Mouse (Mus musculus): ENCODE results near the gene Sugp2. TPM values are rescaled to one million over a fixed set of nuclear protein-coding genes. Genes with fewer than 3 reads are reported as not detected.

Sugp2 gene
- 37.0 and 50.6 TPM in 2 replicates for polyA plus RNA-seq (2012; rRNA removed; ENCODE audit: low replicate concordance)

DNA sequence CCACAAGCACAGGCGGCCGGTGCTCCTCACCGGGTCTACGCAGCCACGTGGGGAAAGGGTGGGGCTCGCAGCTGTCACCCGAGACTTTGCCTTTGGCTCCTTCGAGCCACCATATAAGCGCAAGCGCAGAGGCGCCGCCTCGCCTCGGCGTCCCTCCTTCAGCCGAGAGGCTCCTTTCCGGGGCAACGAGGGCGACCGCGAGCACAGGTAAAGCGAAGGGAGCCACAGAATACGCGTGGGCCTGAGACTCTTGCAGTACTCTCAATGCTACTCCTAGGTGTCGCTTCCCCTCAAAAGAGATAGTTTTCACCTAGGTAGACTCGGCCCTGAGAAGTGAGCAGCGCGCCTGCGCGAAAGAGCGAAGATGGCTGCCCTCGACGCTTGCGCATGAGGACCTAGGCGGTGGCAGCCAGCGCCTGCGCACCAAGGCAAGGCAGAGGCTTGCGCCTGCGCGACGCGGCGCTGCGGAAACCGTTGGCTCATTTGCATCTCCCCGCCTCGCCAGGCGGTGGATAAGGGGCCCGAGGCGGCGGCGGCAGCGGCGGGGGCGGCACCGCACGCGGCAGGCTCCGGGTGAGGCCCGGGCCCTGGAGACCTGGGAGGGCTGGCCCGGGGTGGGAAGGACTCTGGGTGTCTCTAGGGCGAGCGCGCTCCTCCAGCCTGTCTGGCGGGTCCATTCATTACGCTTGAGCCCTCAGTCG, at the start of gene Sugp2, which contains the start of gene Armc6:
TSS of gene Sugp2 (plus strand) at position 147 of the 701 bp plus-strand sequence.
TSS of gene Armc6 (minus strand) at position 387 of the 701 bp plus-strand sequence.

DNA sequence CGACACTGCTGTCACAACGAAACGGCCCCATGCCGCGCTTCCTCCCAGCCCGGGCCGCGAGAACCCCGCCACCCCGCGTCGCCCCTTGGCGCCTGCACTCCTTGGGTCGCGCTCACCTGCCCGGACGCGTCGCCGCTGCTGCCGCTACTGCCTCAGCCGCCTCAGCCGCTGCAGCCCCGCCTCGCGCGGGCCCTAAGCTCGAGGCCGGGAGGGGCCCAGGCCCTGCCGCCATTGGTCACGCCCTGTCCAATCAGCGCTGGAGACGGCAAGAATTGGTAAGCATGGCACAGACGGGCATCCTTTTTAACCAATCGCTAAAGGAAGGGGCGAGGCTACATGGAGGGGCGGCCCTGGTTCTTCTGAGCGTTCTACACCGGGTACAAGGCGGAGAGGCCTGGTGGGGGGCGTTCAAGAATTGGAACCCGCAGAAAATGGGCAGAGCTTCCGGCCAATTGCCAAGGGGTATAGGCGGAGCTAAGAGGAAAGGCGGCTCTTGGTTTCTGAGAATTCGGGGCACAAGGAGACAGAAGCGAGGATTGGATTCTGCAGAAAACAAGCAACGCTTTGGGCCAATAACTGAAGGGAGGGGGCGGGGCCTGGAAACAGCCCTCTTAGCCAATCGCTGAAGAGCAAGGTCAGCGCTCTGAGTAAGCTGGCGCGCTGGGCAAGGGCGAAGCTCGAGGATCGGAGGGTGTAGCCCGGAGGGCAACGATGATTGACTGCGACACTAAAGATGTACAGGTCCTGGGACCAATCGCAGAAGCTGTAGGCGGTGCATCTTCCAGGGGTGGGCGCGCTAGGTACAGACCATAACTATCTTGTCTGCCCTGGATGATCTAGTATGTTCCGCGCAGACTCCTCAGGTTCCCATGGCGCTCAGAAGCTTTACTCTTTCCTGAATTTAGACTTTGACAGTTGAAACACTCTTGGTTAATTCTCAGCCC, 21.6 kb upstream of the Sugp2 start, which contains the start of gene Slc25a42:
TSS of gene Slc25a42 (minus strand) at position 194 of the 944 bp plus-strand sequence.

DNA sequence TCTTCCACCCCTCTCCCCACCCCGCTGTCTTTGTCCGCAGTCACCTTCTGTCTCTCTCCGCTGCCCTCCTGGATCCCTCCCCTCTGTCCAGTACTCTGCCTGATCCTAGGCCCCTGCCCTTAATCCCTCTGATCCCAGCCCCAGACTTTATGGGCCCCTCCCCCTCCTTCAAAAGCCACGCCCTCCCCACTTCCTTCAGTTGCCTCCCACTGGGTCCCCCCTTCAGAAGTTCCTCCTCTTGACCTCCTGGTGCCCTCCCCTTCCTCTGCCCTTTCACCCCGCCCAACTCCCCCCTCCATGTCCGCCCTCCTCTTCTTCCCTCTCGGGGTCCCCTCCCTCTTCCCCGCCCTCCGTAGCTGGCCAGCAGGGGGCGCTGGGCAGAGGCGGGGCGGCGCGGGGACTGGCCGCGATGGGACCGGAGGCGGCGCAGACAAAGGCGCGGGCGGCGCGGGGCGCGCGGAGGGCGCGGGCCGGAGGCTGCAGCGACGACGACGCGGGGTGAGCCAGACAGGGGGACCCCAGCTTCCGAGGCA, 48.6 kb downstream of the Sugp2 start, which contains the start of gene Homer3:
TSS of gene Homer3 (plus strand) at position 225 of the 533 bp plus-strand sequence.

DNA sequence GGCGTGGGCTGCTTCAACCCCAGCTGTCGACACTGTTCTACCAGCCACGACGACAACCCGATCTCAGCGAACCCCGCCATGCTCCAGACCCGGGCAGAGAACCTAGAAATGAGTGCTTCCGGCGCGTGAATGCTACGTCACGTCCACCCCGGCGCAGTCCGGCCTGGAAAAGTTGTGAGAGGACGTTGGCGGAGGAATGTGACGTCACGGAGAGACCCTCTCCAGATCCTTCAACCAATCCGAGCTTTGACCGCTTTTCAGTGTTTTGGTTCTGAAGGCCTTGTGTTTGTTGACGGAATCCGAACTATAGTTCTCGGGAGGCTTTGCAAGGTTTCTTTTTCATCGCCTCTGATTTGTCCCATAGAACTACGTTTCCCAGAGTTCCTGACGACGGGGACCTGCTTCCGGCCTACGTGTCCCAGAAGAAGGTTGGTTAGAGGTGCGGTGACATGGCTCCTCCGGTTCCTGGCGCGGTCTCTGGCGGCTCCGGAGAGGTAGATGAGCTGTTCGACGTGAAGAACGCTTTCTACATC, 68.4 kb downstream of the Sugp2 start, which contains the start of the genes Ddx49 and Cope:
TSS of gene Ddx49 (minus strand) at position 132 of the 533 bp plus-strand sequence.
TSS of gene Cope (plus strand) at position 161 of the 533 bp plus-strand sequence.

DNA sequence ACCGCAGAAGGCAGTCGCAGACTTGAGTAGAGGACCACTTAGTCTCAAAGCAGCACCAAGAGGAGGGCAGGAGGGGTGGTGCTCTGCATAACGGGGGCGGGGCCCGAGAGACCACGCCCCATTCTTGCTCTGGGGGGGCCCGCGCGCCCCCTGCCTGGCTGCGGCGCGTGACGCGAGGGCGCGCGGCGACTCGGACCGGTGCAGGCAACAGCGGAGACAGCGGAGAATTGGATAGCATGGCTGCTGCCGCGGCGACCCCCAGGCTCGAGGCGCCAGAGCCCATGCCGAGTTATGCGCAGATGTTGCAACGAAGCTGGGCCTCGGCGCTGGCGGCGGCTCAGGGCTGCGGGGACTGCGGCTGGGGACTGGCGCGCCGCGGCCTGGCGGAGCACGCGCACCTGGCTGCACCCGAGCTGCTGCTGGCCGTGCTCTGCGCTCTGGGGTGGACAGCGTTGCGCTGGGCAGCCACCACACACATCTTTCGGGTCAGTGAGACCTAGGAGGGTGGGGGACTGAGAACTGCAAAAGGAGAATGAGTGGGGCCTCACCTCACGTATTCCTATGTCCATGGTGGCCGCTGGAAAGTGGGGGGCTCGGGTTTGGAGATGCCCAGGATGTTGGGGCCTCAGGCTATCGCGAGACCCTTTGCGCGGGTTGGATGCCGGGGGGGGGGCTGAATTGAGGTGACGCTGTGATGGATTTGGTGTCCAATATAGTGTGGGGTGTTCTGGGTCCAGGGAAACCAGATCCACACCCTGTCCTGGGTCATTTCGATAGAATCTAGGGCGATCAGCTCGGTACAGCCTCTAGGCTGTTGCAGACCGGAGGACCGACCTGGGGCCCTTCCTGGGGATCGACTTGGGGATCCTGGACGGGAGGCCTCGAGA, 81.8 kb downstream of the Sugp2 start, which contains the start of gene Cers1:
TSS of gene Cers1 (plus strand) at position 152 of the 887 bp plus-strand sequence.

DNA sequence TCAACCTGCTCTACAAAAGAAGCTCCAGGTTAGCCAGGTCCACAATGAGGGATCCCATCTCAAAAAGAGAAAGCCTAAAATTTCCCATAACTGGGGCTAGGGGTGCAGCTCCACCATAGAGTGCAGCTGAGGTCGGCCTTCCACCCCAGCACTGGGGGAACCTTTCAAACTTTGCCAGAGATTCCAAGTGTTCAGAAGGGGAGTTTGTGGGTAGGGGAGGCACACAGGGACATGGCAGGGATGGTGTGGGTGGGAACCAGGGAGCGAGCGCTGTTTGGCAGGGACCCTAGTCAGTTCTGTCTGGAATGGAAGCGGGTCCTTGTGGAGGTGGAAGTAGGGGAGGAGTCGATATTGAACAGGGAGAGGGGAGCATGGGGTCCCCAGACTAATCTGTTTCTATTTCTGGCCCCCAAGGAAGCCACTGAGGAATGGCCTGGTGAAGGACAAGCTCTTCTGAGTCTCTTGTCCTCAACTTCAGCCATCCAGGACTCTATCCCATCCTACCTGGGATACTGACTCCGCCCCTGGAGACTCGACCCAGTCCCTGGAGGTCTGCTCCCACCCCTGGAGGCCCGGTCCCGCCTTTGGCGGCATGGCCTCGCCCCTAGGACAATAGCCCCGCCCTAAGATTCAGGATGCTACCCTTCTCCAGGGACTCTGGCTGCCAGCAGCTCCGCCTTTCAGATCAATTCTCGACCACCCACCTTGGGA, 95.3 kb downstream of the Sugp2 start, which contains the start of gene Gdf1:
TSS of gene Gdf1 (plus strand) at position 694 of the 711 bp plus-strand sequence.

Other genes starting within 250 kb of the Sugp2 start
- 50.7 and 79.7 TPM in 2 replicates for gene Gatad2a, start 237.8 kb upstream of the Sugp2 start, polyA plus RNA-seq (2012; rRNA removed; ENCODE audit: low replicate concordance)
- gene Mau2, start 191.5 kb upstream of the Sugp2 start, polyA plus RNA-seq (2012; rRNA removed; ENCODE audit: low replicate concordance), result 76.7 and 101 TPM in 2 replicates
- 10.8 and 14.6 TPM in 2 replicates for gene Sugp1, start 191.4 kb upstream of the Sugp2 start, polyA plus RNA-seq (2012; rRNA removed; ENCODE audit: low replicate concordance)
- gene Tm6sf2, start 161.3 kb upstream of the Sugp2 start, polyA plus RNA-seq (2012; rRNA removed; ENCODE audit: low replicate concordance), result 3.2 and 4.2 TPM in 2 replicates
- 0.42 and 0.92 TPM in 2 replicates for gene Hapln4, start 150.8 kb upstream of the Sugp2 start, polyA plus RNA-seq (2012; rRNA removed; ENCODE audit: low replicate concordance)
- gene Ncan, start 113.4 kb upstream of the Sugp2 start, polyA plus RNA-seq (2012; rRNA removed; ENCODE audit: low replicate concordance), result 0.50 and 3.3 TPM in 2 replicates
- gene Nr2c2ap, start 102.9 kb upstream of the Sugp2 start, polyA plus RNA-seq (2012; rRNA removed; ENCODE audit: low replicate concordance), result 18.9 and 21.9 TPM in 2 replicates
- 27.5 and 30.0 TPM in 2 replicates for gene Rfxank, start 95.1 kb upstream of the Sugp2 start, polyA plus RNA-seq (2012; rRNA removed; ENCODE audit: low replicate concordance)
- gene Borcs8, start 94.7 kb upstream of the Sugp2 start, polyA plus RNA-seq (2012; rRNA removed; ENCODE audit: low replicate concordance), result 105 and 114 TPM in 2 replicates
- gene Mef2b, start 94.5 kb upstream of the Sugp2 start, polyA plus RNA-seq (2012; rRNA removed; ENCODE audit: low replicate concordance), result 0.32 and 0.39 TPM in 2 replicates
- gene Tmem161a, start 61.9 kb upstream of the Sugp2 start, polyA plus RNA-seq (2012; rRNA removed; ENCODE audit: low replicate concordance), result 123 and 138 TPM in 2 replicates
- 41.2 and 60.9 TPM in 2 replicates for gene Slc25a42, start 21.9 kb upstream of the Sugp2 start, polyA plus RNA-seq (2012; rRNA removed; ENCODE audit: low replicate concordance)
- gene Armc6, start 240 bp downstream of the Sugp2 start, polyA plus RNA-seq (2012; rRNA removed; ENCODE audit: low replicate concordance), result 28.9 TPM in 2 replicates
- 41.4 and 54.4 TPM in 2 replicates for gene Homer3, start 48.6 kb downstream of the Sugp2 start, polyA plus RNA-seq (2012; rRNA removed; ENCODE audit: low replicate concordance)
- gene Ddx49, start 68.3 kb downstream of the Sugp2 start, polyA plus RNA-seq (2012; rRNA removed; ENCODE audit: low replicate concordance), result 39.0 and 64.2 TPM in 2 replicates
- gene Cope, start 68.3 kb downstream of the Sugp2 start, polyA plus RNA-seq (2012; rRNA removed; ENCODE audit: low replicate concordance), result 327 and 352 TPM in 2 replicates
- 1.3 and 8.5 TPM in 2 replicates for gene Cers1, start 81.5 kb downstream of the Sugp2 start, polyA plus RNA-seq (2012; rRNA removed; ENCODE audit: low replicate concordance)
- 0.53 and 1.3 TPM in 2 replicates for gene Gdf1, start 95.6 kb downstream of the Sugp2 start, polyA plus RNA-seq (2012; rRNA removed; ENCODE audit: low replicate concordance)
- 24.6 and 43.5 TPM in 2 replicates for gene Upf1, start 119.1 kb downstream of the Sugp2 start, polyA plus RNA-seq (2012; rRNA removed; ENCODE audit: low replicate concordance)
- 1.2 TPM in 2 replicates for gene Comp, start 139.3 kb downstream of the Sugp2 start, polyA plus RNA-seq (2012; rRNA removed; ENCODE audit: low replicate concordance)
- gene Crtc1, start 205.4 kb downstream of the Sugp2 start, polyA plus RNA-seq (2012; rRNA removed; ENCODE audit: low replicate concordance), result 13.5 and 36.3 TPM in 2 replicates
- gene Klhl26, start 242.7 kb downstream of the Sugp2 start, polyA plus RNA-seq (2012; rRNA removed; ENCODE audit: low replicate concordance), result 34.4 and 65.1 TPM in 2 replicates

Measured in subcutaneous adipose tissue, adult 2 months (tissue).